Mouse (Mus musculus): ENCODE measurements around the gene Senp2. TPM values are rescaled to one million over a fixed set of nuclear protein-coding genes. Genes with fewer than 3 reads are reported as not detected.

Senp2 gene
- polyA plus RNA-seq, 1 experiment from 2014 or later = 29.6 TPM

GRCm38 (mm10) chr16:21995304-21995703 is 14.0 kb upstream of the Senp2 start, which contains the start of gene Liph:
Gene Liph (minus strand): TSS chr16:21995663.
- DNase-seq (ENCODE audit: low spot score) (peak; percentile 88), ATAC-seq (peak; percentile 2; the same call in 1 of the 2 replicates)
- H3K9ac ChIP-seq (replicated peaks; ENCODE audit: low read depth) = 0 out of 2 replicates have a peak within 1 kb of the TSS, but pooled peaks have one; percentile 13
- no peaks in the 10 kb centered on the region for H3K36me3 ChIP-seq (ENCODE audit: insufficient read depth, low read length)
- H3K27ac ChIP-seq (ENCODE audit: low read length) = peak within 1 kb of the TSS; percentile 92
- H3K9me3 ChIP-seq (ENCODE audit: low read length) = no peaks in the 10 kb centered on the region
- no peaks in the 10 kb centered on the region for H3K27me3 ChIP-seq (replicated peaks; ENCODE audit: insufficient read depth, low read length)
- TF ChIP-seq CTCF (IDR thresholded peaks at IDR 0.05) (no peak), EP300 (IDR thresholded peaks at IDR 0.05) (0 out of 2 replicates have a peak, but pooled peaks have one; percentile 40)
- H3K4me3 ChIP-seq (ENCODE audit: low read depth, low read length) = peak within 1 kb of the TSS; percentile 26
- no peaks in the 10 kb centered on the region for H3K4me1 ChIP-seq (ENCODE audit: insufficient read depth, low read depth, low read length)
- H3K4me2 ChIP-seq (replicated peaks; ENCODE audit: low read depth, low read length) = peak within 1 kb of the TSS; percentile 52
- 7% methylated on average over 16 of the region's 16 CpGs for WGBS

GRCm38 (mm10) chr16:21996402-21996801 is 12.9 kb upstream of the Senp2 start:
- TF ChIP-seq CTCF (IDR thresholded peaks at IDR 0.05) (no peak), EP300 (IDR thresholded peaks at IDR 0.05) (peak; percentile 96)

GRCm38 (mm10) chr16:21996881-21997641 is 12.2 kb upstream of the Senp2 start:
- ATAC-seq (peak; percentile 87), DNase-seq (ENCODE audit: low spot score) (peak; percentile 91)
- Histone ChIP-seq H3K4me3 (ENCODE audit: low read depth, low read length) (no peak overlapping the region), H3K4me1 (ENCODE audit: insufficient read depth, low read depth, low read length) (no peaks in the 10 kb centered on the region), H3K4me2 (replicated peaks; ENCODE audit: low read depth, low read length) (peak overlapping the region; percentile 23), H3K36me3 (ENCODE audit: insufficient read depth, low read length) (no peaks in the 10 kb centered on the region), H3K27me3 (replicated peaks; ENCODE audit: insufficient read depth, low read length) (no peaks in the 10 kb centered on the region), H3K9ac (replicated peaks; ENCODE audit: low read depth) (no peak overlapping the region), H3K9me3 (ENCODE audit: low read length) (no peaks in the 10 kb centered on the region), H3K27ac (ENCODE audit: low read length) (peak overlapping the region; percentile 92)
- 20% methylated on average over 5 of the region's 5 CpGs for WGBS
- no peak for TF ChIP-seq CTCF (IDR thresholded peaks at IDR 0.05)
- TF ChIP-seq EP300 (IDR thresholded peaks at IDR 0.05) = peak; percentile 94

More at GRCm38 (mm10) chr16:21996402-21996801, 12.9 kb upstream of the Senp2 start:
- DNase-seq (ENCODE audit: low spot score) = peak; percentile 92
- Histone ChIP-seq H3K36me3 (ENCODE audit: insufficient read depth, low read length) (no peaks in the 10 kb centered on the region), H3K4me2 (replicated peaks; ENCODE audit: low read depth, low read length) (peak overlapping the region; percentile 23), H3K9me3 (ENCODE audit: low read length) (no peaks in the 10 kb centered on the region), H3K9ac (replicated peaks; ENCODE audit: low read depth) (no peak overlapping the region), H3K27ac (ENCODE audit: low read length) (peak overlapping the region; percentile 92), H3K4me3 (ENCODE audit: low read depth, low read length) (no peak overlapping the region), H3K4me1 (ENCODE audit: insufficient read depth, low read depth, low read length) (no peaks in the 10 kb centered on the region), H3K27me3 (replicated peaks; ENCODE audit: insufficient read depth, low read length) (no peaks in the 10 kb centered on the region)
- WGBS = 21% methylated on average over 4 of the region's 4 CpGs
- ATAC-seq = peak; percentile 70

- WGBS = 44% methylated on average over 5 of the region's 5 CpGs
- peak overlapping the region; percentile 92 for H3K27ac ChIP-seq (ENCODE audit: low read length)
These were observed 11.2 kb upstream of the Senp2 start for GRCm38 (mm10) chr16:21998061-21998460.

GRCm38 (mm10) chr16:21999941-22000690 is 9.2 kb upstream of the Senp2 start:
- H3K36me3 ChIP-seq (ENCODE audit: insufficient read depth, low read length) = no peaks in the 10 kb centered on the region
- no peak overlapping the region for H3K4me3 ChIP-seq (ENCODE audit: low read depth, low read length)
- no peak overlapping the region for H3K4me2 ChIP-seq (replicated peaks; ENCODE audit: low read depth, low read length)
- no peaks in the 10 kb centered on the region for H3K27me3 ChIP-seq (replicated peaks; ENCODE audit: insufficient read depth, low read length)
- no peak for TF ChIP-seq CTCF (IDR thresholded peaks at IDR 0.05)
- TF ChIP-seq EP300 (IDR thresholded peaks at IDR 0.05) = peak; percentile 83
- no peaks in the 10 kb centered on the region for H3K4me1 ChIP-seq (ENCODE audit: insufficient read depth, low read depth, low read length)
- peak overlapping the region; percentile 77 for H3K27ac ChIP-seq (ENCODE audit: low read length)
- H3K9me3 ChIP-seq (ENCODE audit: low read length) = no peaks in the 10 kb centered on the region
- DNase-seq (ENCODE audit: low spot score) (peak; percentile 87), ATAC-seq (peak; percentile 42)
- H3K9ac ChIP-seq (replicated peaks; ENCODE audit: low read depth) = no peak overlapping the region
- WGBS = 72% methylated on average over 4 of the region's 4 CpGs

More at GRCm38 (mm10) chr16:21998061-21998460, 11.2 kb upstream of the Senp2 start:
- no peak overlapping the region for H3K9ac ChIP-seq (replicated peaks; ENCODE audit: low read depth)
- no peaks in the 10 kb centered on the region for H3K36me3 ChIP-seq (ENCODE audit: insufficient read depth, low read length)
- H3K4me1 ChIP-seq (ENCODE audit: insufficient read depth, low read depth, low read length) = no peaks in the 10 kb centered on the region
- no peak overlapping the region for H3K4me2 ChIP-seq (replicated peaks; ENCODE audit: low read depth, low read length)
- no peaks in the 10 kb centered on the region for H3K27me3 ChIP-seq (replicated peaks; ENCODE audit: insufficient read depth, low read length)
- TF ChIP-seq CTCF (IDR thresholded peaks at IDR 0.05) (no peak), EP300 (IDR thresholded peaks at IDR 0.05) (no peak; the same call in 1 of the 2 replicates)
- H3K4me3 ChIP-seq (ENCODE audit: low read depth, low read length) = no peak overlapping the region
- no peaks in the 10 kb centered on the region for H3K9me3 ChIP-seq (ENCODE audit: low read length)
- DNase-seq (ENCODE audit: low spot score) (peak; percentile 82), ATAC-seq (peak; percentile 60)

- TF ChIP-seq CTCF (IDR thresholded peaks at IDR 0.05) = peak; percentile 54
- no peak for TF ChIP-seq EP300 (IDR thresholded peaks at IDR 0.05)
- H3K4me2 ChIP-seq (replicated peaks; ENCODE audit: low read depth, low read length) = no peak overlapping the region
- H3K4me3 ChIP-seq (ENCODE audit: low read depth, low read length) = no peak overlapping the region
- no peaks in the 10 kb centered on the region for H3K9me3 ChIP-seq (ENCODE audit: low read length)
- no peaks in the 10 kb centered on the region for H3K27me3 ChIP-seq (replicated peaks; ENCODE audit: insufficient read depth, low read length)
- H3K27ac ChIP-seq (ENCODE audit: low read length) = 0 out of 2 replicates have a peak overlapping the region, but pooled peaks have one; percentile 14
- DNase-seq (ENCODE audit: low spot score) (no peak), ATAC-seq (no peak)
- WGBS = 57% methylated on average over 4 of the region's 4 CpGs
- no peaks in the 10 kb centered on the region for H3K4me1 ChIP-seq (ENCODE audit: insufficient read depth, low read depth, low read length)
- H3K36me3 ChIP-seq (ENCODE audit: insufficient read depth, low read length) = no peaks in the 10 kb centered on the region
- H3K9ac ChIP-seq (replicated peaks; ENCODE audit: low read depth) = no peak overlapping the region
These were observed 8.1 kb upstream of the Senp2 start for GRCm38 (mm10) chr16:22001172-22001571.
